Mouse (Mus musculus): ENCODE measurements around the gene Cyp2w1. TPM values are rescaled to one million over a fixed set of nuclear protein-coding genes. Genes with fewer than 3 reads are reported as not detected.
A peak's percentile ranks its signal among the peaks of the same experiment; 100 is the strongest.
"Not testable (repeated sequence)": the region's sequence is repeated elsewhere in the genome, so short reads cannot be mapped to it uniquely, and the experiment has no call there.

The Cyp2w1 gene
- polyA plus RNA-seq, 1 experiment from 2014 or later, result 11.5 TPM

- Histone ChIP-seq H3K4me2 (ENCODE audit: low read depth, low read length) (no peak overlapping the region), H3K9ac (ENCODE audit: low read depth, low read length) (no peak overlapping the region), H3K36me3 (ENCODE audit: control insufficient read depth, insufficient read depth, low read length) (no peaks in the 10 kb centered on the region), H3K27ac (replicated peaks; ENCODE audit: low read depth, low read length) (no peak overlapping the region), H3K9me3 (ENCODE audit: control insufficient read depth, low read length) (no peaks in the 10 kb centered on the region), H3K4me3 (ENCODE audit: low read depth, low read length) (no peak overlapping the region), H3K27me3 (replicated peaks; ENCODE audit: control insufficient read depth, insufficient read depth, low read length) (peaks cover 34% of the 10 kb centered on the region), H3K4me1 (ENCODE audit: control insufficient read depth, insufficient read depth, low read length) (no peaks in the 10 kb centered on the region)
- 69% methylated on average over 7 of the region's 7 CpGs for WGBS
- DNase-seq (ENCODE audit: low spot score), result no peak
- ATAC-seq (ENCODE audit: low read depth), result no peak
Observed at GRCm38 (mm10) chr5:139326986-139327633, 25.3 kb upstream of the Cyp2w1 start.

- ATAC-seq (ENCODE audit: low read depth), result no peak
- H3K4me1 ChIP-seq (ENCODE audit: control insufficient read depth, insufficient read depth, low read length), result no peaks in the 10 kb centered on the region
- H3K36me3 ChIP-seq (ENCODE audit: control insufficient read depth, insufficient read depth, low read length), result no peaks in the 10 kb centered on the region
- no peak overlapping the region for H3K4me2 ChIP-seq (ENCODE audit: low read depth, low read length)
- H3K27me3 ChIP-seq (replicated peaks; ENCODE audit: control insufficient read depth, insufficient read depth, low read length), result peaks cover 34% of the 10 kb centered on the region
- H3K27ac ChIP-seq (replicated peaks; ENCODE audit: low read depth, low read length), result no peak overlapping the region
- DNase-seq (ENCODE audit: low spot score), result no peak
- WGBS, result 71% methylated on average over 7 of the region's 7 CpGs
- H3K9ac ChIP-seq (ENCODE audit: low read depth, low read length), result no peak overlapping the region
- no peak overlapping the region for H3K4me3 ChIP-seq (ENCODE audit: low read depth, low read length)
- no peaks in the 10 kb centered on the region for H3K9me3 ChIP-seq (ENCODE audit: control insufficient read depth, low read length)
Observed at GRCm38 (mm10) chr5:139327634-139328020, 24.8 kb upstream of the Cyp2w1 start.

GRCm38 (mm10) chr5:139330766-139331165, 21.7 kb upstream of the Cyp2w1 start:
- no peaks in the 10 kb centered on the region for H3K36me3 ChIP-seq (ENCODE audit: control insufficient read depth, insufficient read depth, low read length)
- no peaks in the 10 kb centered on the region for H3K4me1 ChIP-seq (ENCODE audit: control insufficient read depth, insufficient read depth, low read length)
- no peak overlapping the region for H3K4me3 ChIP-seq (ENCODE audit: low read depth, low read length)
- 67% methylated on average over 7 of the region's 7 CpGs for WGBS
- no peaks in the 10 kb centered on the region for H3K9me3 ChIP-seq (ENCODE audit: control insufficient read depth, low read length)
- DNase-seq (ENCODE audit: low spot score), result no peak
- ATAC-seq (ENCODE audit: low read depth), result no peak
- peaks cover 8% of the 10 kb centered on the region for H3K27me3 ChIP-seq (replicated peaks; ENCODE audit: control insufficient read depth, insufficient read depth, low read length)
- no peak overlapping the region for H3K27ac ChIP-seq (replicated peaks; ENCODE audit: low read depth, low read length)
- no peak overlapping the region for H3K9ac ChIP-seq (ENCODE audit: low read depth, low read length)
- H3K4me2 ChIP-seq (ENCODE audit: low read depth, low read length), result no peak overlapping the region

GRCm38 (mm10) chr5:139331742-139332141, 20.7 kb upstream of the Cyp2w1 start:
- peak; percentile 15 for ATAC-seq (ENCODE audit: low read depth)
- no peaks in the 10 kb centered on the region for H3K27me3 ChIP-seq (replicated peaks; ENCODE audit: control insufficient read depth, insufficient read depth, low read length)
- H3K4me1 ChIP-seq (ENCODE audit: control insufficient read depth, insufficient read depth, low read length), result no peaks in the 10 kb centered on the region
- WGBS, result 14% methylated on average over 8 of the region's 8 CpGs
- no peak overlapping the region for H3K27ac ChIP-seq (replicated peaks; ENCODE audit: low read depth, low read length)
- H3K36me3 ChIP-seq (ENCODE audit: control insufficient read depth, insufficient read depth, low read length), result peaks cover 6% of the 10 kb centered on the region
- no peaks in the 10 kb centered on the region for H3K9me3 ChIP-seq (ENCODE audit: control insufficient read depth, low read length)
- no peak overlapping the region for H3K4me2 ChIP-seq (ENCODE audit: low read depth, low read length)
- H3K4me3 ChIP-seq (ENCODE audit: low read depth, low read length), result no peak overlapping the region
- H3K9ac ChIP-seq (ENCODE audit: low read depth, low read length), result no peak overlapping the region
- peak; percentile 72 for DNase-seq (ENCODE audit: low spot score)

- Histone ChIP-seq H3K9me3 (ENCODE audit: control insufficient read depth, low read length) (no peaks in the 10 kb centered on the region), H3K9ac (ENCODE audit: low read depth, low read length) (no peak overlapping the region), H3K27me3 (replicated peaks; ENCODE audit: control insufficient read depth, insufficient read depth, low read length) (no peaks in the 10 kb centered on the region), H3K4me1 (ENCODE audit: control insufficient read depth, insufficient read depth, low read length) (no peaks in the 10 kb centered on the region), H3K4me3 (ENCODE audit: low read depth, low read length) (no peak overlapping the region), H3K27ac (replicated peaks; ENCODE audit: low read depth, low read length) (no peak overlapping the region), H3K4me2 (ENCODE audit: low read depth, low read length) (no peak overlapping the region), H3K36me3 (ENCODE audit: control insufficient read depth, insufficient read depth, low read length) (peaks cover 16% of the 10 kb centered on the region)
- DNase-seq (ENCODE audit: low spot score) (no peak), ATAC-seq (ENCODE audit: low read depth) (peak; percentile 15)
- 79% methylated on average over 8 of the region's 8 CpGs for WGBS
Observed at GRCm38 (mm10) chr5:139332590-139333272, 19.7 kb upstream of the Cyp2w1 start.

GRCm38 (mm10) chr5:139333301-139334013, 19.0 kb upstream of the Cyp2w1 start:
- H3K9me3 ChIP-seq (ENCODE audit: control insufficient read depth, low read length), result no peaks in the 10 kb centered on the region
- 67% methylated on average over 16 of the region's 16 CpGs for WGBS
- H3K27ac ChIP-seq (replicated peaks; ENCODE audit: low read depth, low read length), result no peak overlapping the region
- H3K4me3 ChIP-seq (ENCODE audit: low read depth, low read length), result no peak overlapping the region
- DNase-seq (ENCODE audit: low spot score), result no peak
- no peak for ATAC-seq (ENCODE audit: low read depth)
- no peaks in the 10 kb centered on the region for H3K4me1 ChIP-seq (ENCODE audit: control insufficient read depth, insufficient read depth, low read length)
- H3K4me2 ChIP-seq (ENCODE audit: low read depth, low read length), result no peak overlapping the region
- H3K9ac ChIP-seq (ENCODE audit: low read depth, low read length), result no peak overlapping the region
- H3K27me3 ChIP-seq (replicated peaks; ENCODE audit: control insufficient read depth, insufficient read depth, low read length), result no peaks in the 10 kb centered on the region
- H3K36me3 ChIP-seq (ENCODE audit: control insufficient read depth, insufficient read depth, low read length), result peaks cover 23% of the 10 kb centered on the region

GRCm38 (mm10) chr5:139334394-139334793, 18.0 kb upstream of the Cyp2w1 start:
- H3K27me3 ChIP-seq (replicated peaks; ENCODE audit: control insufficient read depth, insufficient read depth, low read length); H3K4me1 ChIP-seq (ENCODE audit: control insufficient read depth, insufficient read depth, low read length); ATAC-seq (ENCODE audit: low read depth); H3K9me3 ChIP-seq (ENCODE audit: control insufficient read depth, low read length); H3K4me2 ChIP-seq (ENCODE audit: low read depth, low read length); H3K4me3 ChIP-seq (ENCODE audit: low read depth, low read length); DNase-seq (ENCODE audit: low spot score); H3K27ac ChIP-seq (replicated peaks; ENCODE audit: low read depth, low read length); H3K9ac ChIP-seq (ENCODE audit: low read depth, low read length): not testable (repeated sequence)
- 84% methylated on average over 10 of the region's 10 CpGs for WGBS
- peaks cover 32% of the 10 kb centered on the region for H3K36me3 ChIP-seq (ENCODE audit: control insufficient read depth, insufficient read depth, low read length)

GRCm38 (mm10) chr5:139335634-139336033, 16.8 kb upstream of the Cyp2w1 start:
- H3K9me3 ChIP-seq (ENCODE audit: control insufficient read depth, low read length), result no peaks in the 10 kb centered on the region
- H3K4me2 ChIP-seq (ENCODE audit: low read depth, low read length), result no peak overlapping the region
- no peaks in the 10 kb centered on the region for H3K27me3 ChIP-seq (replicated peaks; ENCODE audit: control insufficient read depth, insufficient read depth, low read length)
- ATAC-seq (ENCODE audit: low read depth) (no peak), DNase-seq (ENCODE audit: low spot score) (no peak)
- no peaks in the 10 kb centered on the region for H3K4me1 ChIP-seq (ENCODE audit: control insufficient read depth, insufficient read depth, low read length)
- H3K27ac ChIP-seq (replicated peaks; ENCODE audit: low read depth, low read length), result no peak overlapping the region
- 93% methylated on average over 4 of the region's 4 CpGs for WGBS
- H3K9ac ChIP-seq (ENCODE audit: low read depth, low read length), result no peak overlapping the region
- peaks cover 44% of the 10 kb centered on the region for H3K36me3 ChIP-seq (ENCODE audit: control insufficient read depth, insufficient read depth, low read length)
- H3K4me3 ChIP-seq (ENCODE audit: low read depth, low read length), result no peak overlapping the region

All from embryonic facial prominence, embryonic 14.5 days (tissue).